Mouse (Mus musculus) embryonic facial prominence, embryonic 11.5 days (tissue): ENCODE results near the gene Ank3. TPM values are rescaled to one million over a fixed set of nuclear protein-coding genes. Genes with fewer than 3 reads are reported as not detected.
A peak's percentile ranks its signal among the peaks of the same experiment; 100 is the strongest.

ENCODE experiments used
- ATAC-seq: fragments of 200-750 bp; cut with Nextera tagmentation; replicated peaks from 2 replicates; pipeline ENCODE4 v1.8.0; 2017; ENCODE audit warnings: low read depth; ENCODE audit not compliant: insufficient number of reproducible peaks, low FRiP score, low TSS enrichment
- DNase-seq: peaks from one replicate; pipeline ENCODE4 v3.0.0-alpha.2; 2015; ENCODE audit warnings: low spot score
- H3K27ac ChIP-seq: fragments of 300-500 bp; sonication (generic); replicated peaks from 2 replicates; pipeline ENCODE4 v1.5.1; 2014; ENCODE audit warnings: mild to moderate bottlenecking, low read depth, low read length, control low read depth
- H3K27me3 ChIP-seq: fragments of 300-500 bp; sonication (generic); 2 replicates; pipeline ENCODE4 v1.6.1; 2014; ENCODE audit warnings: mild to moderate bottlenecking, low read length, moderate library complexity, mixed read lengths; ENCODE audit not compliant: control insufficient read depth, insufficient read depth
- H3K36me3 ChIP-seq: fragments of 300-500 bp; sonication (generic); replicated peaks from 2 replicates; pipeline ENCODE4 v1.6.1; 2014; ENCODE audit warnings: low read depth, mild to moderate bottlenecking, low read length, moderate library complexity, mixed read lengths; ENCODE audit not compliant: control insufficient read depth, insufficient read depth
- H3K4me1 ChIP-seq: fragments of 300-500 bp; sonication (generic); 2 replicates; pipeline ENCODE4 v1.6.1; 2014; ENCODE audit warnings: low read length, mixed read lengths; ENCODE audit not compliant: control insufficient read depth, insufficient read depth
- H3K4me2 ChIP-seq: fragments of 300-500 bp; sonication (generic); 2 replicates; pipeline ENCODE4 v1.6.1; 2014; ENCODE audit warnings: low read depth, mild to moderate bottlenecking, control low read depth, low read length, moderate library complexity
- H3K4me3 ChIP-seq: fragments of 300-500 bp; sonication (generic); 2 replicates; pipeline ENCODE4 v1.5.1; 2014; ENCODE audit warnings: low read depth, low read length, control low read depth
- H3K9ac ChIP-seq: fragments of 300-500 bp; sonication (generic); replicated peaks from 2 replicates; pipeline ENCODE4 v1.6.1; 2014; ENCODE audit warnings: mild to moderate bottlenecking, control low read depth, low read length
- H3K9me3 ChIP-seq: fragments of 300-500 bp; sonication (generic); replicated peaks from 2 replicates; pipeline ENCODE4 v1.6.1; 2016; ENCODE audit warnings: mild to moderate bottlenecking, low read length, inconsistent platforms, mixed read lengths; ENCODE audit not compliant: control insufficient read depth
- WGBS: fragments of 180-500 bp; shearing (Covaris S2); extraction: QIAGEN DNeasy Blood & Tissue Kit; methylation state at CpG from one replicate; pipeline ENCODE4 v1.1.7; 2014; 5-methylcytosine and 5-hydroxymethylcytosine counted together
- polyA plus RNA-seq: library from polyadenylated mRNA; unstranded; fragments of >200 nt; fragmentation: Nextera tagmentation; extraction: Ambion mirVana; gene quantifications from 2 replicates; pipeline ENCODE4 v1.2.1, GENCODE M21; 2014

Ank3 gene
- polyA plus RNA-seq, 1 experiment from 2014 or later = 32.5 TPM

- Histone ChIP-seq H3K9ac (no peak overlapping the region), H3K27ac (no peak overlapping the region), H3K27me3 (no peaks in the 10 kb centered on the region), H3K4me1 (no peaks in the 10 kb centered on the region), H3K4me3 (no peak overlapping the region), H3K4me2 (no peak overlapping the region), H3K36me3 (no peaks in the 10 kb centered on the region), H3K9me3 (no peaks in the 10 kb centered on the region)
- 86% methylated on average over 13 of the region's 13 CpGs for WGBS
- ATAC-seq (no peak), DNase-seq (peak; percentile 60)
Observed at GRCm38 (mm10) chr10:69366877-69367387, 31.6 kb upstream of the Ank3 start.

GRCm38 (mm10) chr10:69369321-69369720 lies 29.3 kb upstream of the Ank3 start:
- ATAC-seq (no peak), DNase-seq (no peak)
- H3K4me3 ChIP-seq = no peak overlapping the region
- H3K27me3 ChIP-seq = no peaks in the 10 kb centered on the region
- H3K27ac ChIP-seq = no peak overlapping the region
- no peak overlapping the region for H3K9ac ChIP-seq
- 82% methylated on average over 6 of the region's 6 CpGs for WGBS
- no peaks in the 10 kb centered on the region for H3K9me3 ChIP-seq
- no peaks in the 10 kb centered on the region for H3K36me3 ChIP-seq
- H3K4me2 ChIP-seq = no peak overlapping the region
- no peaks in the 10 kb centered on the region for H3K4me1 ChIP-seq

GRCm38 (mm10) chr10:69371441-69371840 lies 27.1 kb upstream of the Ank3 start:
- Histone ChIP-seq H3K9ac (no peak overlapping the region), H3K4me1 (no peaks in the 10 kb centered on the region), H3K9me3 (no peaks in the 10 kb centered on the region), H3K4me3 (no peak overlapping the region), H3K27me3 (no peaks in the 10 kb centered on the region), H3K4me2 (no peak overlapping the region), H3K36me3 (no peaks in the 10 kb centered on the region), H3K27ac (no peak overlapping the region)
- ATAC-seq (no peak), DNase-seq (peak; percentile 72)
- WGBS = 18% methylated on average over 10 of the region's 10 CpGs

- no peaks in the 10 kb centered on the region for H3K27me3 ChIP-seq
- 83% methylated on average over 14 of the region's 14 CpGs for WGBS
- DNase-seq = no peak
- no peak overlapping the region for H3K27ac ChIP-seq
- H3K4me2 ChIP-seq = no peak overlapping the region
- H3K4me1 ChIP-seq = no peaks in the 10 kb centered on the region
- H3K9me3 ChIP-seq = no peaks in the 10 kb centered on the region
- H3K4me3 ChIP-seq = no peak overlapping the region
- no peak for ATAC-seq
- H3K36me3 ChIP-seq = no peaks in the 10 kb centered on the region
- H3K9ac ChIP-seq = no peak overlapping the region
Observed at GRCm38 (mm10) chr10:69372061-69372460, 26.5 kb upstream of the Ank3 start.

GRCm38 (mm10) chr10:69373796-69374550 lies 24.6 kb upstream of the Ank3 start:
- H3K4me2 ChIP-seq = no peak overlapping the region
- no peaks in the 10 kb centered on the region for H3K9me3 ChIP-seq
- H3K9ac ChIP-seq = no peak overlapping the region
- WGBS = 63% methylated on average over 10 of the region's 10 CpGs
- H3K4me3 ChIP-seq = no peak overlapping the region
- H3K27me3 ChIP-seq = no peaks in the 10 kb centered on the region
- H3K4me1 ChIP-seq = no peaks in the 10 kb centered on the region
- no peaks in the 10 kb centered on the region for H3K36me3 ChIP-seq
- no peak for DNase-seq
- no peak overlapping the region for H3K27ac ChIP-seq
- no peak for ATAC-seq

- Histone ChIP-seq H3K4me2 (no peak overlapping the region), H3K27ac (no peak overlapping the region), H3K4me3 (no peak overlapping the region), H3K4me1 (no peaks in the 10 kb centered on the region), H3K9me3 (no peaks in the 10 kb centered on the region), H3K9ac (no peak overlapping the region), H3K36me3 (no peaks in the 10 kb centered on the region), H3K27me3 (no peaks in the 10 kb centered on the region)
- no peak for DNase-seq
- 44% methylated on average over 7 of the region's 7 CpGs for WGBS
- ATAC-seq = no peak
Observed at GRCm38 (mm10) chr10:69375154-69375553, 23.4 kb upstream of the Ank3 start.

GRCm38 (mm10) chr10:69383186-69383585 lies 15.4 kb upstream of the Ank3 start:
- H3K27ac ChIP-seq = no peak overlapping the region
- H3K9ac ChIP-seq = no peak overlapping the region
- H3K4me1 ChIP-seq = no peaks in the 10 kb centered on the region
- no peaks in the 10 kb centered on the region for H3K27me3 ChIP-seq
- no peak overlapping the region for H3K4me2 ChIP-seq
- H3K36me3 ChIP-seq = no peaks in the 10 kb centered on the region
- H3K9me3 ChIP-seq = no peaks in the 10 kb centered on the region; the same call in 1 of the 2 replicates
- no peak for ATAC-seq
- WGBS = 93% methylated on average over 1 of the region's 1 CpGs
- no peak overlapping the region for H3K4me3 ChIP-seq
- no peak for DNase-seq

- Histone ChIP-seq H3K36me3 (no peaks in the 10 kb centered on the region), H3K27ac (no peak overlapping the region), H3K9ac (no peak overlapping the region), H3K9me3 (no peaks in the 10 kb centered on the region; the same call in 1 of the 2 replicates), H3K27me3 (no peaks in the 10 kb centered on the region), H3K4me1 (no peaks in the 10 kb centered on the region), H3K4me2 (no peak overlapping the region), H3K4me3 (no peak overlapping the region)
- ATAC-seq (no peak), DNase-seq (no peak)
- 54% methylated on average over 11 of the region's 11 CpGs for WGBS
Observed at GRCm38 (mm10) chr10:69384640-69385039, 13.9 kb upstream of the Ank3 start.
